Mouse (Mus musculus): Measurements from ENCODE around the gene Nxt2.

GRCm38 (mm10) chrX:142190355-142190754, 36.2 kb upstream of the Nxt2 start:
- TF ChIP-seq POLR2A (IDR thresholded peaks at IDR 0.05; ENCODE audit: borderline replicate concordance, extremely low read depth, insufficient read depth, insufficient read length, poor library complexity, severe bottlenecking): no peak
- TF ChIP-seq CTCF (IDR thresholded peaks at IDR 0.05; ENCODE audit: borderline replicate concordance, extremely low read depth, insufficient read depth, insufficient read length): no peak
